ENCODE assay signal across 8 mouse cellular contexts in genomic region chr2:179443959-179444358, GRCm38 (mm10). TPM values are rescaled to one million over a fixed set of nuclear protein-coding genes. Genes with fewer than 3 reads are reported as not detected.
A peak's percentile ranks its signal among the peaks of the same experiment; 100 is the strongest.
DNase-seq lines count a peak whose midpoint lies in the region; ATAC-seq lines count a peak whose summit lies in the region.

No protein-coding gene starts in this region.

- no peaks in the 10 kb centered on the region for H3K36me3 ChIP-seq in liver, embryonic 11.5 days (ENCODE audit: control insufficient read depth, insufficient read depth, low read length)
- H3K36me3 ChIP-seq in hindbrain, embryonic 16.5 days (ENCODE audit: control insufficient read depth, insufficient read depth, low read length) = no peaks in the 10 kb centered on the region
- no peaks in the 10 kb centered on the region for H3K36me3 ChIP-seq in neural tube, embryonic 14.5 days (ENCODE audit: control insufficient read depth, insufficient read depth, low read length)

- peaks cover under 1% of the 10 kb centered on the region; the same call in 1 of the 2 replicates for H3K9me3 ChIP-seq in liver, embryonic 11.5 days (ENCODE audit: control insufficient read depth, low read length)
- H3K9me3 ChIP-seq in hindbrain, embryonic 16.5 days (ENCODE audit: control insufficient read depth, low read length) = no peaks in the 10 kb centered on the region
- H3K9me3 ChIP-seq in neural tube, embryonic 14.5 days (ENCODE audit: control insufficient read depth, low read length) = no peaks in the 10 kb centered on the region

- H3K4me1 ChIP-seq in liver, embryonic 11.5 days (replicated peaks; ENCODE audit: control insufficient read depth, insufficient read depth, low read length) = no peaks in the 10 kb centered on the region
- H3K4me1 ChIP-seq in hindbrain, embryonic 16.5 days (ENCODE audit: control insufficient read depth, insufficient read depth, low read depth, low read length) = peaks cover 27% of the 10 kb centered on the region
- peaks cover 21% of the 10 kb centered on the region for H3K4me1 ChIP-seq in neural tube, embryonic 14.5 days (ENCODE audit: control insufficient read depth, insufficient read depth, low read length)

- ATAC-seq in liver, embryonic 11.5 days (replicated peaks; ENCODE audit: low FRiP score) = no peak
- no peak for ATAC-seq in hindbrain, embryonic 16.5 days
- ATAC-seq in neural tube, embryonic 14.5 days (ENCODE audit: low read depth) = no peak

- H3K4me3 ChIP-seq in liver, embryonic 11.5 days (ENCODE audit: low read depth, low read length) = no peak overlapping the region
- H3K4me3 ChIP-seq in hindbrain, embryonic 16.5 days (ENCODE audit: low read length) = peak overlapping the region; percentile 83
- peak overlapping the region; percentile 73; the same call in 1 of the 2 replicates for H3K4me3 ChIP-seq in neural tube, embryonic 14.5 days (ENCODE audit: low read depth, low read length)

- no peak overlapping the region for H3K27ac ChIP-seq in liver, embryonic 11.5 days (ENCODE audit: low read depth, low read length)
- H3K27ac ChIP-seq in hindbrain, embryonic 16.5 days (ENCODE audit: low read depth, low read length) = no peak overlapping the region
- no peak overlapping the region for H3K27ac ChIP-seq in neural tube, embryonic 14.5 days (ENCODE audit: low read depth, low read length)

- H3K9ac ChIP-seq in liver, embryonic 11.5 days (ENCODE audit: low read depth, low read length) = no peak overlapping the region
- peak overlapping the region; percentile 83 for H3K9ac ChIP-seq in hindbrain, embryonic 16.5 days (ENCODE audit: low read depth, low read length)
- H3K9ac ChIP-seq in neural tube, embryonic 14.5 days (replicated peaks; ENCODE audit: low read depth, low read length) = 0 out of 2 replicates have a peak overlapping the region, but pooled peaks have one; percentile 8

- peak overlapping the region; percentile 71 for H3K4me2 ChIP-seq in liver, embryonic 11.5 days
- H3K4me2 ChIP-seq in hindbrain, embryonic 16.5 days (ENCODE audit: low read length) = peak overlapping the region; percentile 94
- H3K4me2 ChIP-seq in neural tube, embryonic 14.5 days (ENCODE audit: low read depth, low read length) = peak overlapping the region; percentile 88

- H3K27me3 ChIP-seq in liver, embryonic 11.5 days (replicated peaks; ENCODE audit: control insufficient read depth, insufficient read depth, low read length) = peaks cover 45% of the 10 kb centered on the region
- peaks cover 4% of the 10 kb centered on the region for H3K27me3 ChIP-seq in hindbrain, embryonic 16.5 days (replicated peaks; ENCODE audit: control insufficient read depth, insufficient read depth, low read length)
- no peaks in the 10 kb centered on the region for H3K27me3 ChIP-seq in neural tube, embryonic 14.5 days (ENCODE audit: control insufficient read depth, insufficient read depth, low read length)

- DNase-seq in liver, embryonic 11.5 days (ENCODE audit: low spot score) = no peak
- DNase-seq in liver (no peak), adipocyte (ENCODE audit: low spot score) (no peak)
- peak; percentile 58 for DNase-seq in embryo, embryonic 10.5 days (ENCODE audit: low spot score)
- no peak for DNase-seq in layer of hippocampus, postnatal 14 days (ENCODE audit: low spot score in 2 of 2)
- no peak for DNase-seq in right cerebral cortex, adult 18-20 months

- 28% methylated on average over 11 of the region's 11 CpGs for WGBS in liver, embryonic 11.5 days
- 15% methylated on average over 4 of the region's 11 CpGs for WGBS in hindbrain, embryonic 16.5 days
- WGBS in neural tube, embryonic 14.5 days = 10% methylated on average over 8 of the region's 11 CpGs

RNA-seq across cellular contexts. Expression of gene Cdh4, which starts 1.7 kb away (rescaled TPM):
- polyA plus RNA-seq in liver, embryonic 11.5 days (2014; fragmentation: Nextera tagmentation; extraction: Ambion mirVana) = 0.51 and 0.78 TPM in 2 replicates
- polyA plus RNA-seq in hindbrain, embryonic 16.5 days (2015; fragmentation: Nextera tagmentation; extraction: Ambion mirVana) = 43.0 and 46.7 TPM in 2 replicates
- 29.5 and 29.8 TPM in 2 replicates for polyA plus RNA-seq in neural tube, embryonic 14.5 days (2014; fragmentation: Nextera tagmentation; extraction: Ambion mirVana)
- 10 to 100 TPM; 12.5 to 16.1 TPM for total RNA-seq in layer of hippocampus, postnatal 14 days (2021)

Comparison
In these comparisons a context has a peak if more than half of its experiments do, and no peak if none do; other contexts are left out.
1. RNA of gene Cdh4, which starts 1.7 kb away (polyA plus RNA-seq): 43.0 to 46.7 TPM in hindbrain, embryonic 16.5 days and 29.5 to 29.8 TPM in neural tube, embryonic 14.5 days; 0.51 to 0.78 TPM in liver, embryonic 11.5 days; every median in the first group is over 10 times any median in the second.
2. Peak in every context shown above with its lines, with median percentiles within 50 percentile points of each other: H3K4me2 ChIP-seq.